Mouse (Mus musculus) lung, embryonic 16.5 days (tissue): ENCODE measurements around the gene Rpl7a. TPM values are rescaled to one million over a fixed set of nuclear protein-coding genes. Genes with fewer than 3 reads are reported as not detected.

Source experiments
- ATAC-seq: fragments of 200-750 bp; cut with Nextera tagmentation; 2 replicates; pipeline ENCODE4 v1.8.0; 2017; ENCODE audit warnings: low read depth, mild to moderate bottlenecking, moderate library complexity
- H3K27ac ChIP-seq: fragments of 300-500 bp; sonication (generic); 2 replicates; pipeline ENCODE4 v1.5.1; 2014; ENCODE audit warnings: mild to moderate bottlenecking, control low read depth, low read length
- H3K27me3 ChIP-seq: fragments of 300-500 bp; sonication (generic); 2 replicates; pipeline ENCODE4 v1.6.1; 2014; ENCODE audit warnings: low read depth, low read length, mixed read lengths; ENCODE audit not compliant: control insufficient read depth, insufficient read depth
- H3K36me3 ChIP-seq: fragments of 300-500 bp; sonication (generic); 2 replicates; pipeline ENCODE4 v1.6.1; 2014; ENCODE audit warnings: low read length; ENCODE audit not compliant: control insufficient read depth, insufficient read depth
- H3K4me1 ChIP-seq: fragments of 300-500 bp; sonication (generic); replicated peaks from 2 replicates; pipeline ENCODE4 v1.6.1; 2014; ENCODE audit warnings: low read length, mixed read lengths; ENCODE audit not compliant: control insufficient read depth, insufficient read depth
- H3K4me2 ChIP-seq: fragments of 300-500 bp; sonication (generic); 2 replicates; pipeline ENCODE4 v1.6.1; 2014; ENCODE audit warnings: low read depth, low read length, control low read depth
- H3K4me3 ChIP-seq: fragments of 300-500 bp; sonication (generic); 2 replicates; pipeline ENCODE4 v1.5.1; 2014; ENCODE audit warnings: mild to moderate bottlenecking, low read length, control low read depth
- H3K9ac ChIP-seq: fragments of 300-500 bp; sonication (generic); 2 replicates; pipeline ENCODE4 v1.6.1; 2014; ENCODE audit warnings: low read length, control low read depth
- H3K9me3 ChIP-seq: fragments of 300-500 bp; sonication (generic); 2 replicates; pipeline ENCODE4 v1.6.1; 2016; ENCODE audit warnings: low read length; ENCODE audit not compliant: control insufficient read depth
- WGBS: fragments of 180-500 bp; shearing (Covaris S2); extraction: QIAGEN DNeasy Blood & Tissue Kit; methylation state at CpG from one replicate; pipeline ENCODE4 v1.1.7; 2014; 5-methylcytosine and 5-hydroxymethylcytosine counted together
- polyA plus RNA-seq: library from polyadenylated mRNA; unstranded; fragments of >200 nt; fragmentation: Nextera tagmentation; extraction: Ambion mirVana; gene quantifications from 2 replicates; pipeline ENCODE4 v1.2.1, GENCODE M21; 2015

Rpl7a gene
- polyA plus RNA-seq, 1 experiment from 2014 or later: 617 TPM

DNA sequence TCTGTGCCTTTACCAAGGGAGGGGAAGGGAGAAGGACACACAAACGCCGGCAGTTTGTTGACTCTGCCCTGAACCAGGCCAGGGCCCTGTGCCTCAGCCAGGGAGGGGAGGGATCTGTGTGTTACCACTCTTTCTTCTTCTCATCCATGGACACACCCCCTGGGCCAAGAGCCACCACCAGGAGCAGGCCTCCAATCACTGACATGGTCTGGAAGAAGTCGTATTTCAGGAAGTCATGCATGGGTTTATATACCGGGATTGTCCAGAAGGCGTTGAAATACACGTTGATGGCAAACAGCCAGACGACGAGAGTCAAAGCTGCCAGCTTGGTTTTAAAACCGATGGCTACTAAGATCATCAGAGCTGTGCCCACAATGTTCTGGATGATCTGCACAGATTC lies 11.2 kb downstream of the Rpl7a start:
- Histone ChIP-seq H3K36me3 (peaks cover 64% of the 10 kb centered on the region), H3K9me3 (no peaks in the 10 kb centered on the region), H3K4me3 (no peak overlapping the region), H3K27me3 (no peaks in the 10 kb centered on the region), H3K4me1 (peaks cover 13% of the 10 kb centered on the region), H3K4me2 (no peak overlapping the region), H3K27ac (no peak overlapping the region), H3K9ac (no peak overlapping the region)
- peak; percentile 41; the same call in 1 of the 2 replicates for ATAC-seq
- 38% methylated on average over 9 of the region's 9 CpGs for WGBS

DNA sequence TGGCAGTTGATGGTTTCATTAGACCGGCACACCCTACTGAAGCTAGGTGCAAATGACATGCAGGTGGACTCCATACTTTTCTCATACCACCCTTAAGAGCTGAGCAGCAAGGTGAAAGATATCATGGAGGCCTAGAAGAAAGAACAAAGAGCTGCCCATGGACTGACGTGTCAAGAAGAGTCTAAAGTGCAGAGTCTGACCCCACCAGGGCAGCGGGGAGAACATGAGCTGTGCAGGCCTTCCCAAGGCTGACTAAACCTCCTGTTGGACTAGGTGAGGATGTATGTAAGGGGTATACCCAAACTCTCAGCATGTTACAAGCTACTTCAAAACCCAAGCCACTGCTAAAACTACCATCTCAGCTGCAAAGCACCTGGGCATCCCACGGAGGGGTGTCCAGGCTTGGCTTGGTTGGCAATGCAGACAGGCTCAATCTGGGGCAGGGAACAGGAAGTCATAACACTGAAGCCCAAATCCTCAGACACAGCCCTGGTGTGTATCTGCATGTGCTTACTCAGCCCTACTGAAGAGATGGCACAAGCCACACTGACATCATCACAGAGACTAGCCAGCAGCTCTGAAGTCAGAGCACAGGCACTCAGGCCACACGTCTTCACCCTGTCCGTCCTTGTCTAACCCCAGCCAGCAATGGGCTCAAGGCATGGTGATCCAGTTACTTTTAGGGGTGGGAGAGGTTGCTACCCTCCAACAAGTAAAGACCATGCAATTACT lies 17.3 kb downstream of the Rpl7a start:
- WGBS: 83% methylated on average over 6 of the region's 6 CpGs
- H3K9ac ChIP-seq: no peak overlapping the region
- no peak for ATAC-seq

DNA sequence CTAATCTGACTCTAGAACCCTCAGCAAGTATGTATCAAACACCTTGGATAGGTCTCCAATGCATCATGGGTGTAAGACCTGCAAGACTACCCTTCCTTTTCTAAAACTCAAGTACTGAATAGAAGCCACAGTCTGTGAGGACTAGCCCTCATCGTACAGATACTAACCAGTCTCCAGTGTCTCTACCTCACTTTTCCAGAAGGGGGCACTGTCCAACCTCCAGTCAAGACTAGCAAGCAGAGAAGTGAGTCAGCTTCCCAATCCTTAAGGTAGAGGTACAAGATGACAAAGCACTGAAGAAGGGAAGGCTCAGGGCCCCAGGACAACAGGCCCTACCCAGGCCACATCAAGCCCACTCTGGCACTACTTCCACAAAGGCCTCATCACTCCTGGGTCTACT lies 19.8 kb downstream of the Rpl7a start:
- Histone ChIP-seq H3K4me3 (no peak overlapping the region), H3K4me1 (peaks cover 13% of the 10 kb centered on the region), H3K9me3 (no peaks in the 10 kb centered on the region), H3K9ac (no peak overlapping the region), H3K36me3 (peaks cover 21% of the 10 kb centered on the region), H3K27ac (no peak overlapping the region), H3K4me2 (no peak overlapping the region), H3K27me3 (no peaks in the 10 kb centered on the region)
- ATAC-seq: no peak
- 20% methylated on average over 1 of the region's 1 CpGs for WGBS

More for the DNA sequence above, 17.3 kb downstream of the Rpl7a start:
- Histone ChIP-seq H3K4me1 (peaks cover 11% of the 10 kb centered on the region), H3K27me3 (no peaks in the 10 kb centered on the region), H3K27ac (no peak overlapping the region), H3K9me3 (no peaks in the 10 kb centered on the region), H3K4me3 (no peak overlapping the region), H3K36me3 (peaks cover 38% of the 10 kb centered on the region), H3K4me2 (no peak overlapping the region)

DNA sequence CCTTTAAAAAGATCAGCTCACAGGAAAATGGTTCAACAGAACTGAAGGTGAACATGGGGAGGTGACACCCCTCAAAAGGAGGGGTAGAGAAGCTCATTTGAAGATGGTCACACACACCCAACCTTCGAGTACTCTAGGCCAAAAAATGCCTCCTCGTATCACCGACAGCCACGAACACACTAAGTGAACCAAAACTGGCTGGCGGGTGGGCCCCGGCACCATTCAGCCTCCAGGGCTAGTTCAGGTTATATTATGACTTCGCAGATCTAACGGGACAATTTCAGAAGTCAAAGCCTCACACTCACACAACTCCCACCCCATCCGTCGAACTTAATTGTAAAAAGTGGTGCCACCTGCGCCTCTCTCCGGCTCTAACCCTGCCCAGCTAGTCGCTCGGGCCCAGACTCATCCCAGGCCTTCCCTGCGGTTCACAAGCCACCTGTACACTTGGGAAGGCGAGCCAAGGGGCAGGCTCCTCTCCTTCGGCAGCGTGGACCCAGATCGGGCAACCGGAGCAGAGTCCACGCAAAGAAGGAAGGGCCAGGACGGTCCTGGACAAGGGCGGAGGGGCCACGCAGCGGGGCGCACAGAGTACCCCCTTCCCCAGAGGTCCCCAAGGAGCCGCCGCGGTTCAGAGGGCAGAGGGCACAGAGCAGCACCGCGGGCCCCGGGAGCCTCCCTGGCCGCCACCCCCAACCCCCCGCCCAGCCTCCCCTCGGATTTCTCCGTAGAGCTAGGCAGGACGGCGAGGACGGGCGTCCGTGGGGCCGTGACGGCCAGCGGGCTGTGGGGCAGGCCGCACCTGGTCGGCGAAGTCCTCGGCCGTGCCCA lies 22.1 kb downstream of the Rpl7a start:
- under 1% methylated on average over 33 of the region's 49 CpGs for WGBS
- Histone ChIP-seq H3K9ac (peak overlapping the region; percentile 99), H3K4me1 (peaks cover 13% of the 10 kb centered on the region), H3K9me3 (no peaks in the 10 kb centered on the region), H3K4me2 (peak overlapping the region; percentile 87), H3K27me3 (no peaks in the 10 kb centered on the region), H3K4me3 (peak overlapping the region; percentile 95), H3K27ac (peak overlapping the region; percentile 90), H3K36me3 (peaks cover 5% of the 10 kb centered on the region; the same call in 1 of the 2 replicates)
- no peak; the same call in 1 of the 2 replicates for ATAC-seq

DNA sequence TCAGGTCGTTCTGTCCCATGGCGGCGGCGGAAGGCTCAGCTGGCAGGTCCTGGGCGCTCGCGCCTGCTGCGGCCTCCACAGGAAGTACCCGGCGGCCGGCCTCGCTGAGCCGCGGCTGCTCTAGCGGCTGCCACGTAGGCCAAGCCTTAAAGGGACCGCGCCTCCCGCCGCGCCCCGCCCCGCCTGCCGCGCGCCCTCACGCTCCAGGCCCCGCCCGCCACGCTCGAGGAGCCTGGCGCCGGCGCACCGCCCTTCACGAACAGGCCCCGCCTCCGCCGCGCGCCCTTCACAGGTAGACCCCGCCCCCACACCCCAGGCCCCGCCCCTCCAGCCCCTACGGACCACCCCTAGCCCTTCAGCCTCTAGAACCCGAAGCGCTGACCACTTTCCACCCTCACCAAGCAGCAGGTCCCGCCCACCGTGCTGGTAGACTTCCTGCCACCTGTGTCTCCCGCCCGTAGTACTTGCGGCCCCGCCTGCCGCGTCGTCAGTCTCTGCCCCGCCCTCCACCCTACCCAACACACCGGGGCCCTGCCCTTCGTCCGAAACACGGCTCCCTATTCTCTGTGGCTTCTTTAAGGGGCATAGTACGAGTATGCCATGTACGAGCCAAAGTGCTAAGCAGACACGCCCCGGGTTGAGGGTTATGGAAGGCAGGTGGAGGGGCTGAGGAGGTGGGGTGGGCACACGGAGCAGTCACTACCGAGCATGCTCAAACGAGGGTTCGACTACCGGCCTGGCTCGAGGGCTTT lies 22.9 kb downstream of the Rpl7a start, which contains the start of the genes Surf4 and Stkld1:
Gene Surf4 (minus strand): TSS at position 625 of the 752 bp plus-strand sequence.
Gene Stkld1 (plus strand): TSS at position 744 of the 752 bp plus-strand sequence.
- H3K9ac ChIP-seq: peak within 1 kb of the TSS; percentile 99
- WGBS: under 1% methylated on average over 65 of the region's 70 CpGs

DNA sequence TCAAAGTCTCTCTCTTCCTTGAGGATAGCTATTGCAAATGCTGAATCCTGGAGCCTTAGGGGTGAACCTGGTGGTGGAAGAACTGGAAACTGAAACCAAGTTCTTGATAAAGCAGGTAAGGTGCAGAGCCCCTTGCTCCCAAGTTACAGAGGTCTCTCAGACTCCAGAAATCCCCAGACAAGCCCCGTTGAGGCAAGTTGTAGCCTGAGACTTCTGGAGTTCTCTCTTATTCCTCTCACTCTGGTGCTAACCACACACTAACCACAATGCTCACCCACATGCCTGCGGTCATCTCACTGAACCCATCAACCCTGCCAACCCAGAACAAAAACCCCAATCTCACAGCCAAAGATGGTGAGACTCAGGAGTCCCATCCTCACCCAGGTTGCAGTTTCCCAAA lies 24.7 kb downstream of the Rpl7a start:
- Histone ChIP-seq H3K4me1 (peaks cover 13% of the 10 kb centered on the region), H3K27me3 (no peaks in the 10 kb centered on the region), H3K27ac (no peak overlapping the region), H3K4me2 (no peak overlapping the region), H3K4me3 (no peak overlapping the region), H3K36me3 (no peaks in the 10 kb centered on the region), H3K9ac (no peak overlapping the region), H3K9me3 (no peaks in the 10 kb centered on the region)
- ATAC-seq: no peak
- 85% methylated on average over 2 of the region's 2 CpGs for WGBS

More for the DNA sequence above, 22.9 kb downstream of the Rpl7a start, which contains the start of the genes Surf4 and Stkld1:
- H3K27me3 ChIP-seq: no peaks in the 10 kb centered on the region
- H3K4me2 ChIP-seq: peak within 1 kb of the TSS; percentile 87
- ATAC-seq: peak; percentile 97
- no peaks in the 10 kb centered on the region; the same call in 1 of the 2 replicates for H3K36me3 ChIP-seq
- H3K27ac ChIP-seq: peak within 1 kb of the TSS; percentile 90
- peak within 1 kb of the TSS; percentile 95 for H3K4me3 ChIP-seq
- peaks cover 13% of the 10 kb centered on the region for H3K4me1 ChIP-seq
- no peaks in the 10 kb centered on the region for H3K9me3 ChIP-seq

DNA sequence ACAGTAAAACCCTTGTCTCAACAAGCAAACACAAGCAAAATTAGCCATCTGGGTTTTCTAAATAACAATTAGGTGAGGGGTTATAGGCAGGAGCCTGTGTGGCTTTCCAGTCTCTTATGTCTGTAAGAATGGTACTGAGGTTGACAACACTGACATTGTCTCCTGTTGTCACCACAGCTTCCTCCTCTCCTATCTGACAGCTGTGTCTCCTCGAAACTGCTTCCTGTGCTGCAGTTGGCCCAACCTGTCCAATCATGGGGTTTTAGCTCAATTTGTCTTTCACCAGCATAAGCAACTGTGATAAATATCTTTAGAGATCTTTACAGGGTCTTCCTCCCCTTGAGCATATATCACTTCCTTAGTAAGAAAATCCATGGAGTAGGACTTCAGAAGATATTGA lies 25.9 kb downstream of the Rpl7a start:
- Histone ChIP-seq H3K9me3 (no peaks in the 10 kb centered on the region), H3K27ac (no peak overlapping the region), H3K4me1 (peaks cover 9% of the 10 kb centered on the region), H3K4me3 (no peak overlapping the region), H3K4me2 (no peak overlapping the region), H3K9ac (no peak overlapping the region), H3K36me3 (no peaks in the 10 kb centered on the region), H3K27me3 (no peaks in the 10 kb centered on the region)
- WGBS: 61% methylated on average over 1 of the region's 1 CpGs
- no peak for ATAC-seq

DNA sequence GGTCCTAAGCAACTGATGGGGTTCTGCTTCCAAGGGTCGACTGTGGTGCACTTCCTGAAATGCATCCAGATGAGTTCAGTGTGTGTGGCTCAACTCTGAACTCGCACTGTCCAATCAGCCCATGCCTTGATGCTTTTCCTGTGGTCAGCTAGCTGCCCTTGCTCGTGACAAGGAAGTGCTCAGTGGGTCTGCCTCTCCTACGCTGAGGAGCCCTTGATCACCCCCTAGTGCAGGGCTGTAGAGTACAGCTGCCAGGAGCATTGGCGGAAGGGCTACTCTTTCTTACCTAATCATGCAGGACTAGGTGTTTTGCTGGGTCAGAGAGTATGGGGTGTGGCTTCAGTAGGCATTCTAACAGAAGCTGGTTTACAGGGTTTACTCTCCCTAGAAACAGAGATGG lies 31.0 kb downstream of the Rpl7a start:
- Histone ChIP-seq H3K27ac (no peak overlapping the region), H3K36me3 (no peaks in the 10 kb centered on the region), H3K4me3 (no peak overlapping the region), H3K9ac (no peak overlapping the region), H3K27me3 (no peaks in the 10 kb centered on the region), H3K9me3 (no peaks in the 10 kb centered on the region), H3K4me1 (no peaks in the 10 kb centered on the region), H3K4me2 (no peak overlapping the region)
- 19% methylated on average over 5 of the region's 5 CpGs for WGBS
- no peak for ATAC-seq
